Mouse (Mus musculus): Measurements from ENCODE around the gene Ube2q1.

GRCm38 (mm10) chr3:89798518-89798917 lies 25.1 kb downstream of the Ube2q1 start:
- TF ChIP-seq CTCF (IDR thresholded peaks at IDR 0.05; ENCODE audit: extremely low read depth, insufficient read depth, low read length) (no peak), POLR2A (IDR thresholded peaks at IDR 0.05; ENCODE audit: extremely low read depth, insufficient read depth, low read length) (no peak)

All from cortical plate, adult 2 months (tissue).